Mouse (Mus musculus) left cerebral cortex, adult 2 months (tissue): ENCODE measurements around the gene Cyb5b. TPM values are rescaled to one million over a fixed set of nuclear protein-coding genes. Genes with fewer than 3 reads are reported as not detected.
"Not testable (repeated sequence)": the region's sequence is repeated elsewhere in the genome, so short reads cannot be mapped to it uniquely, and the experiment has no call there.

ENCODE experiments used
- DNase-seq, 2 experiments: peaks; one replicate each; pipeline ENCODE4 v3.0.0; 2021 to 2022; ENCODE audit warnings: low spot score in 2 of 2, mixed read lengths in 1 of 2; ENCODE audit errors: extremely low spot score in 1 of 2
- H3K27ac ChIP-seq: fragments of 200-600 bp; 2 replicates; pipeline ENCODE4 v1.8.1; 2022
- H3K4me3 ChIP-seq: fragments of 200-600 bp; 2 replicates; pipeline ENCODE4 v1.8.1; 2022
- CTCF ChIP-seq: fragments of 200-600 bp; IDR thresholded peaks from 2 replicates; pipeline ENCODE4 v1.8.1; 2022; ENCODE audit warnings: antibody characterized with exemption, mild to moderate bottlenecking, moderate library complexity
- intact Hi-C: fragments of 180-260 bp; cut with DNase I; formaldehyde crosslinking; loops from one replicate; pipeline ENCODE4 v1.15.1; 2025
- total RNA-seq, 2 experiments: library from RNA; stranded (reverse); gene quantifications; 2 replicates each; pipeline ENCODE4 v1.2.3; 2021

Gene Cyb5b
- total RNA-seq, 2 experiments from 2014 or later = 92.3 to 93.6 TPM

GRCm38 (mm10) chr8:107209185-107209584 is 58.7 kb downstream of the Cyb5b start:
- H3K27ac ChIP-seq = no peak overlapping the region
- no peak overlapping the region for H3K4me3 ChIP-seq
- intact Hi-C loops = no loop called here
- no peak for DNase-seq
- no peak for TF ChIP-seq CTCF

- intact Hi-C loops = no loop called here
- TF ChIP-seq CTCF = no peak
- DNase-seq = no peak
- Histone ChIP-seq H3K4me3 (no peak overlapping the region), H3K27ac (no peak overlapping the region)
Measured at GRCm38 (mm10) chr8:107212006-107212405, 61.6 kb downstream of the Cyb5b start.

- intact Hi-C loops, DNase-seq: not testable (repeated sequence)
Measured at GRCm38 (mm10) chr8:107217230-107217629, 66.8 kb downstream of the Cyb5b start.

GRCm38 (mm10) chr8:107218091-107218490 is 67.7 kb downstream of the Cyb5b start:
- Histone ChIP-seq H3K27ac (no peak overlapping the region), H3K4me3 (no peak overlapping the region)
- TF ChIP-seq CTCF = no peak
- DNase-seq = no peak
- intact Hi-C loops = no loop called here

More at GRCm38 (mm10) chr8:107217230-107217629, 66.8 kb downstream of the Cyb5b start:
- H3K27ac ChIP-seq, H3K4me3 ChIP-seq: not testable (repeated sequence)

GRCm38 (mm10) chr8:107219078-107219477 is 68.6 kb downstream of the Cyb5b start:
- TF ChIP-seq CTCF = no peak
- Histone ChIP-seq H3K27ac (no peak overlapping the region), H3K4me3 (no peak overlapping the region)
- intact Hi-C loops = no loop called here
- no peak for DNase-seq

GRCm38 (mm10) chr8:107221924-107222851 is 71.7 kb downstream of the Cyb5b start:
- no peak overlapping the region for H3K27ac ChIP-seq
- DNase-seq = no peak
- no peak for TF ChIP-seq CTCF
- no peak overlapping the region for H3K4me3 ChIP-seq
- intact Hi-C loops = no loop called here

GRCm38 (mm10) chr8:107226183-107226582 is 75.7 kb downstream of the Cyb5b start:
- DNase-seq = no peak
- no peak overlapping the region for H3K27ac ChIP-seq
- H3K4me3 ChIP-seq = no peak overlapping the region
- intact Hi-C loops = no loop called here
- no peak for TF ChIP-seq CTCF

- intact Hi-C loops = no loop called here
- no peak for DNase-seq
- TF ChIP-seq CTCF = no peak
- H3K27ac ChIP-seq = no peak overlapping the region
- no peak overlapping the region for H3K4me3 ChIP-seq
Measured at GRCm38 (mm10) chr8:107227011-107227626, 76.7 kb downstream of the Cyb5b start.

- intact Hi-C loops = no loop called here
- Histone ChIP-seq H3K27ac (no peak overlapping the region), H3K4me3 (no peak overlapping the region)
- DNase-seq = no peak
- TF ChIP-seq CTCF = no peak
Measured at GRCm38 (mm10) chr8:107233251-107233650, 82.8 kb downstream of the Cyb5b start.

- TF ChIP-seq CTCF = no peak
- intact Hi-C loops = no loop called here
- H3K27ac ChIP-seq = no peak overlapping the region
- DNase-seq = no peak
- no peak overlapping the region for H3K4me3 ChIP-seq
Measured at GRCm38 (mm10) chr8:107233718-107234117, 83.3 kb downstream of the Cyb5b start.

Other genes with a start within 250 kb of the Cyb5b start
- 10 to 100 TPM; 20.2 to 26.5 TPM for gene Sntb2, start 214.9 kb upstream of the Cyb5b start, total RNA-seq
- gene Vps4a, start 119.4 kb upstream of the Cyb5b start, total RNA-seq = 100 to 1,000 TPM; 107 to 132 TPM
- gene Pdf, start 102.0 kb upstream of the Cyb5b start, total RNA-seq = 10 to 100 TPM; 24.4 to 25.9 TPM
- 10 to 100 TPM; 24.9 to 27.8 TPM for gene Cog8, start 94.0 kb upstream of the Cyb5b start, total RNA-seq
- gene Nip7, start 93.8 kb upstream of the Cyb5b start, total RNA-seq = 10 to 100 TPM; 40.9 to 42.4 TPM
- gene Tmed6, start 85.0 kb upstream of the Cyb5b start, total RNA-seq = not detected
- gene Terf2, start 54.1 kb upstream of the Cyb5b start, total RNA-seq = 10 to 100 TPM; 39.1 to 39.2 TPM
- gene Nfat5, start 142.8 kb downstream of the Cyb5b start, total RNA-seq = 10 to 100 TPM; 54.8 to 60.3 TPM